Mouse (Mus musculus) heart, embryonic 11.5 days (tissue): Measurements from ENCODE around the gene Atrnl1. TPM values are rescaled to one million over a fixed set of nuclear protein-coding genes. Genes with fewer than 3 reads are reported as not detected.
"Not testable (repeated sequence)": the region's sequence is repeated elsewhere in the genome, so short reads cannot be mapped to it uniquely, and the experiment has no call there.

ENCODE experiments used
- ATAC-seq: fragments of 200-750 bp; cut with Nextera tagmentation; replicated peaks from 2 replicates; pipeline ENCODE4 v1.8.0; 2017; ENCODE audit warnings: moderate library complexity; ENCODE audit not compliant: insufficient number of reproducible peaks, low FRiP score, low TSS enrichment
- H3K27ac ChIP-seq: fragments of 300-500 bp; sonication (generic); 2 replicates; pipeline ENCODE4 v1.5.1; 2014; ENCODE audit warnings: mild to moderate bottlenecking, low read depth, low read length
- H3K27me3 ChIP-seq: fragments of 300-500 bp; sonication (generic); 2 replicates; pipeline ENCODE4 v1.6.1; 2014; ENCODE audit warnings: mild to moderate bottlenecking, low read length, mixed read lengths; ENCODE audit not compliant: control insufficient read depth, insufficient read depth
- H3K36me3 ChIP-seq: fragments of 300-500 bp; sonication (generic); 2 replicates; pipeline ENCODE4 v1.6.1; 2014; ENCODE audit warnings: mild to moderate bottlenecking, low read length, moderate library complexity, mixed read lengths; ENCODE audit not compliant: control insufficient read depth, insufficient read depth
- H3K4me1 ChIP-seq: fragments of 300-500 bp; sonication (generic); 2 replicates; pipeline ENCODE4 v1.6.1; 2014; ENCODE audit warnings: low read length; ENCODE audit not compliant: control insufficient read depth, insufficient read depth
- H3K4me2 ChIP-seq: fragments of 300-500 bp; sonication (generic); 2 replicates; pipeline ENCODE4 v1.6.1; 2014; ENCODE audit warnings: mild to moderate bottlenecking, moderate library complexity
- H3K4me3 ChIP-seq: fragments of 300-500 bp; sonication (generic); 2 replicates; pipeline ENCODE4 v1.5.1; 2014; ENCODE audit warnings: low read depth, low read length
- H3K9ac ChIP-seq: fragments of 300-500 bp; sonication (generic); 2 replicates; pipeline ENCODE4 v1.6.1; 2014; ENCODE audit warnings: mild to moderate bottlenecking, low read depth, low read length, moderate library complexity
- H3K9me3 ChIP-seq: fragments of 300-500 bp; sonication (generic); replicated peaks from 2 replicates; pipeline ENCODE4 v1.6.1; 2016; ENCODE audit warnings: low read length; ENCODE audit not compliant: control insufficient read depth
- WGBS: fragments of 180-500 bp; shearing (Covaris S2); extraction: QIAGEN DNeasy Blood & Tissue Kit; methylation state at CpG from one replicate; pipeline ENCODE4 v1.1.7; 2014; ENCODE audit not compliant: insufficient replicate concordance; 5-methylcytosine and 5-hydroxymethylcytosine counted together
- polyA plus RNA-seq: library from polyadenylated mRNA; unstranded; fragments of >200 nt; fragmentation: Nextera tagmentation; extraction: Ambion mirVana; gene quantifications from 2 replicates; pipeline ENCODE4 v1.2.1, GENCODE M21; 2014

The Atrnl1 gene
- polyA plus RNA-seq, 1 experiment from 2014 or later = 4.0 TPM

DNA sequence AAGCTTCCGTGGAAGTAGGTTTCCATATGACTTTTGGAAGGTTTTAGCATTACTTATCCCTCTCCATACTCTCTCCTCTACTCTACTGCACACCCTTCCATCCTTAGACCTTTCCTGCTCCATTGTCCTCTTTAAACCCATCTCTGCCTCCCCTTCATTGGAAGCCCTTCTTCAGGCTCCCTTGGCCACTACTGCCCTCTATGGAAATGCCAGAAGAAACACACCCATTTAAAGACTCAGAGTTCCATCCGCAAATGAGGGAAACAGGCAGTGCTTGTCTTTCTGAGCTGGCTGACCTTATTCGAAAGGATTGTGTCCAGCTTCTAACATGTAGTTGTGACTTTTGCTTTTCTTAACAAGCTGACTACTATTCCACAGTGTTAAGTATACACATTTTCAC lies 81.7 kb downstream of the Atrnl1 start:
- H3K9ac ChIP-seq = no peak overlapping the region
- H3K27ac ChIP-seq = no peak overlapping the region
- H3K4me3 ChIP-seq = no peak overlapping the region
- no peaks in the 10 kb centered on the region for H3K4me1 ChIP-seq
- no peak for ATAC-seq
- H3K27me3 ChIP-seq = no peaks in the 10 kb centered on the region
- no peaks in the 10 kb centered on the region for H3K9me3 ChIP-seq
- H3K4me2 ChIP-seq = no peak overlapping the region
- peaks cover 4% of the 10 kb centered on the region; the same call in 1 of the 2 replicates for H3K36me3 ChIP-seq
- 77% methylated on average over 3 of the region's 3 CpGs for WGBS

GRCm38 (mm10) chr19:57696781-57697180 lies 85.9 kb downstream of the Atrnl1 start:
- H3K27me3 ChIP-seq, H3K9me3 ChIP-seq, H3K9ac ChIP-seq, H3K36me3 ChIP-seq, H3K4me1 ChIP-seq, H3K4me2 ChIP-seq, ATAC-seq, H3K4me3 ChIP-seq: not testable (repeated sequence)
- 73% methylated on average over 5 of the region's 5 CpGs for WGBS
- 0 out of 2 replicates have a peak overlapping the region, but pooled peaks have one; percentile 59 for H3K27ac ChIP-seq

DNA sequence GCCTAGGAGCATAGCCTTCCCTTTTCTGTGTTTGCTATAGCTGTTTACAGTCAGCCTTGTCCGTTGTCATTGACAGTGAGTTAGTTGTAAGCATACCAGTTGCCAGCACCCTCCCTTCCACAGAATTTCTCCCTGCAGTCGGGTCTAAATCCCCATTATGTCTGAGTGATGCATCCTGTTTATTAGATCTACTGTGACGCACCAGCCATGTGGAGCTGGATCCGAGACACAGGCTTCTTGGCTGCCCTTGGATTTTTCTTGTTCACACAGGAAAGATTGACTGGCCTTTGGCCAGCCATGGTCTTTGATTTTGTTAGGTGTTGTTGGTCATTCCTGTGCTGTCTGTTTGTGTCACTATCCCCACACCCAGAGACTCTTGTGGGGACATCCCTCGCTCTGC lies 102.3 kb downstream of the Atrnl1 start:
- peaks cover 3% of the 10 kb centered on the region; the same call in 1 of the 2 replicates for H3K36me3 ChIP-seq
- H3K27me3 ChIP-seq = no peaks in the 10 kb centered on the region
- no peak overlapping the region for H3K4me2 ChIP-seq
- no peak overlapping the region for H3K9ac ChIP-seq
- no peak overlapping the region for H3K27ac ChIP-seq
- 73% methylated on average over 5 of the region's 5 CpGs for WGBS
- no peaks in the 10 kb centered on the region for H3K4me1 ChIP-seq
- H3K4me3 ChIP-seq = no peak overlapping the region
- ATAC-seq = no peak
- H3K9me3 ChIP-seq = no peaks in the 10 kb centered on the region

DNA sequence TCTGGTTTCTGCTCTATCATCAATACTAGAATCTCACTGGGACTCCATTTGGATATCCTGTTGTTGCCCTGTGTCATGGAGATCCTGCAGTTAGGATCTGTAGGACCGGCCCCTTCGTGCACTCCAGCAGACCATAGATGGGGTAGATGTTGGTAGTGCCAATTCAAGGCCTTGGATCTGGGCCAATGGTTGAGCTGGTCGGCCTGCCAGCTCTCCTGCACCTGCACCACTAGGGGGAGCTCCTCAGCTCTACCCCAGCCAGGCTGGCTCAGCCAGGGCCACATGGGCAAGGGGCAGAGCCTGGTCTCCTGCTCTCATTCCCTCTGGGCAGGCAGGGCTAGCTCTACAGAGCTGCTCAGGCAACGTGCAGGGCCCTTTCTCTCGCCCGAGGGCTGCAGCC lies 114.1 kb downstream of the Atrnl1 start:
- Histone ChIP-seq H3K4me2 (no peak overlapping the region), H3K36me3 (no peaks in the 10 kb centered on the region; the same call in 1 of the 2 replicates), H3K27me3 (no peaks in the 10 kb centered on the region), H3K4me1 (no peaks in the 10 kb centered on the region), H3K9ac (no peak overlapping the region), H3K4me3 (no peak overlapping the region), H3K9me3 (no peaks in the 10 kb centered on the region), H3K27ac (no peak overlapping the region)
- no peak for ATAC-seq
- WGBS = 84% methylated on average over 6 of the region's 6 CpGs

- WGBS = 90% methylated on average over 2 of the region's 2 CpGs
- Histone ChIP-seq H3K27ac (no peak overlapping the region), H3K9ac (no peak overlapping the region), H3K4me3 (no peak overlapping the region), H3K27me3 (no peaks in the 10 kb centered on the region), H3K4me1 (no peaks in the 10 kb centered on the region), H3K9me3 (no peaks in the 10 kb centered on the region), H3K4me2 (no peak overlapping the region), H3K36me3 (no peaks in the 10 kb centered on the region; the same call in 1 of the 2 replicates)
- no peak for ATAC-seq
These were observed 114.5 kb downstream of the Atrnl1 start for GRCm38 (mm10) chr19:57725326-57725725.

DNA sequence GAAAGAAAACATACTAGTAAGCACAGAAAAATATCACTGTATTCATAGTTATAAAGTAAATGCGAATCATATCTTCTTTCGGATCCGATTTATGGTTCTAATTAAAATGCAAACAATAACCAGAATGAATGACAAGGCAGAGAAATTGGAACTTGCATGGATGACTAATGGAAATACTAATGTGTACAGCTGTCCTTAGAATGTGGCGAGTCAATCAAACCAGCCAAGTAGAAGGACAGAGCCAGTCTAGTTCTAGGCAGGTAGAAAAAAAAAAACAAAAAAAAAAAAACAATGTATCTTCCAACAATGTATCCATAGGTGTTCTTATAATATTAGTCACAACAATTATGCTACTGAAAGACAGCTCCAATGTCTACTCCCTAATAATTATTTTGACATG lies 116.2 kb downstream of the Atrnl1 start:
- H3K9ac ChIP-seq = no peak overlapping the region
- H3K4me3 ChIP-seq = no peak overlapping the region
- no peaks in the 10 kb centered on the region; the same call in 1 of the 2 replicates for H3K36me3 ChIP-seq
- no peak for ATAC-seq
- WGBS = 89% methylated on average over 4 of the region's 4 CpGs
- no peaks in the 10 kb centered on the region for H3K9me3 ChIP-seq
- no peak overlapping the region for H3K27ac ChIP-seq
- H3K4me1 ChIP-seq = no peaks in the 10 kb centered on the region
- no peak overlapping the region for H3K4me2 ChIP-seq
- no peaks in the 10 kb centered on the region for H3K27me3 ChIP-seq

DNA sequence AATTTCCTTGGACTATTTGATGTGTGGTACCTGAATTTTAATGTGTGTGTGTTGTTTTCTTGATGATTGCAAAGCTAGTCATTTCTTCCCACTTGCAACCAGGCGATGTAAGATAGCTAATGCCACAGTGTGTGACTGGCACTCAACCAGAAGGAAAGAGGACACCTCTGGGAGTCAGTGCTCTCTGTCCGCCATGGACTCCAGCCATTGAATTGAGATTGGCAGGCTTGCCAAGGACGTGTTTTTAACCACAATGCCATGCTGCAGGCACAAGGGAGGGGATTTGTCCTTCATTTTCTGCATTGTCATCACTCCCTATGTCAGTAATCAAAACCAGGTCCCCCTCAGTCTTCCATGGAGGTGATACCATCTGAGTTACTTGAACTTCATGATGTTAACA lies 126.6 kb downstream of the Atrnl1 start:
- H3K36me3 ChIP-seq = no peaks in the 10 kb centered on the region
- no peak overlapping the region for H3K27ac ChIP-seq
- H3K9ac ChIP-seq = no peak overlapping the region
- no peak overlapping the region for H3K4me3 ChIP-seq
- H3K9me3 ChIP-seq = no peaks in the 10 kb centered on the region
- no peak overlapping the region for H3K4me2 ChIP-seq
- H3K4me1 ChIP-seq = no peaks in the 10 kb centered on the region
- H3K27me3 ChIP-seq = no peaks in the 10 kb centered on the region
- WGBS = 84% methylated on average over 3 of the region's 3 CpGs
- ATAC-seq = no peak

DNA sequence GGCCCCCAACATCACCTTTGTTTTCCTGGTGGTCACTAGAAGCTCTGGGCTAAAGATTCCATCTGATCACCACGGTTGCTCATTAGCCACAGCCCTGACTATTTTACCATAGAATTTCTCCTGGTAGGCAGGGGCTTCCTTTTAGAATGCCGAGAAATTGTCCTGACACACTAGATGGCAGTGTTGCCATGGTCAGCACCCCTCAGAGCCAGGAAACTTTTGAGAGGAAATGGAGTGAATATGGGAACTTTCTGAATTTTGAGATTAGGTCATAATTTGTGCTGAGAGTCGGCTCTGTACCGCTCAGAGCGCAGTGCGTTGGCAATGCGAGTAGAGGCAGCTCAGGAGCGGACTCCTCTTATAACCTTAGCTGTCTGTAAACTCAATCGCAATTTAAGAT lies 134.7 kb downstream of the Atrnl1 start:
- H3K4me2 ChIP-seq = no peak overlapping the region
- no peak overlapping the region for H3K27ac ChIP-seq
- no peak overlapping the region for H3K4me3 ChIP-seq
- no peaks in the 10 kb centered on the region for H3K4me1 ChIP-seq
- H3K27me3 ChIP-seq = no peaks in the 10 kb centered on the region
- ATAC-seq = no peak
- H3K9me3 ChIP-seq = no peaks in the 10 kb centered on the region
- no peak overlapping the region for H3K9ac ChIP-seq
- H3K36me3 ChIP-seq = no peaks in the 10 kb centered on the region
- 65% methylated on average over 9 of the region's 9 CpGs for WGBS

GRCm38 (mm10) chr19:57746553-57746952 lies 135.7 kb downstream of the Atrnl1 start:
- WGBS = 90% methylated on average over 11 of the region's 11 CpGs
- ATAC-seq = no peak
- no peak overlapping the region for H3K4me3 ChIP-seq

More at GRCm38 (mm10) chr19:57746553-57746952, 135.7 kb downstream of the Atrnl1 start:
- H3K27ac ChIP-seq = no peak overlapping the region
- no peaks in the 10 kb centered on the region for H3K4me1 ChIP-seq
- H3K27me3 ChIP-seq = no peaks in the 10 kb centered on the region
- no peaks in the 10 kb centered on the region for H3K36me3 ChIP-seq
- H3K9ac ChIP-seq = no peak overlapping the region
- H3K9me3 ChIP-seq = no peaks in the 10 kb centered on the region
- H3K4me2 ChIP-seq = no peak overlapping the region
